Mouse (Mus musculus): ENCODE results near the gene Fam20b. TPM values are rescaled to one million over a fixed set of nuclear protein-coding genes. Genes with fewer than 3 reads are reported as not detected.

Fam20b gene
- polyA plus RNA-seq, 1 experiment from 2014 or later: 10.0 TPM

- Histone ChIP-seq H3K9me3 (replicated peaks) (no peaks in the 10 kb centered on the region), H3K27ac (no peak overlapping the region), H3K36me3 (peaks cover 69% of the 10 kb centered on the region), H3K27me3 (no peaks in the 10 kb centered on the region), H3K4me2 (no peak overlapping the region), H3K9ac (no peak overlapping the region), H3K4me3 (replicated peaks) (no peak overlapping the region), H3K4me1 (replicated peaks) (peaks cover 16% of the 10 kb centered on the region)
- WGBS (ENCODE audit: insufficient replicate concordance): 87% methylated on average over 7 of the region's 7 CpGs
- DNase-seq: no peak
- no peak for ATAC-seq (ENCODE audit: low read depth)
Observed at GRCm38 (mm10) chr1:156702151-156702550, 16.7 kb downstream of the Fam20b start.

DNA sequence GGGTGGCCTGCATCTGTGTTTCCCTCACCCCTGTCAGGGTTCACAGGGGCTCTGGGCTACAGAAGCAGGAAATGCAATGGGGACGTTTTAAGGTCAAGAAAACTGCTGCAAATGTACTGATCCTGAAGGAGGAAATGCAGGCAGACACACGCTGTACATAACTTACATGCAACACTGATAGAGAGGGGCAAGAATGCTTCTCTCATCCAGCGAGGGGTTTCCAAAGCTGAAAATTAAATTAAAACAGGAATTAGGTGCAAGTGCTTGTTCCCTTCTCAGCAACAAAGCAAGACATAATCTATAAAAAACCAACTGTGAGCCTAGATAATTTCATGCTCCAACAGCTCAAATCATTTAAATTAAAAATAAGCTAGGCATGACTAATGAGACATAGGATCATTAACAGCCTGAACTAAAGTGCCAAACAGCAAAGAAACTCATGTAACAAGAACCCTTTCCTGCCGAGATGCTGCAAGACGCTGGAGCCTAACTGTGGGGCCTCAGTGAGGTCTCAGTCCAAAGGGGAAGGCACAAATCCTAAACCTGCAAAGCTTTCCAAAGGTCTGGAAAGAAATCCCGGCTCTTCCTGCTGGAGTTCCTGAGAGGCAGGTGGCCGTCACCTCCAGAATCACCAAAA lies 32.7 kb downstream of the Fam20b start:
- Histone ChIP-seq H3K27me3 (no peaks in the 10 kb centered on the region), H3K36me3 (peaks cover 72% of the 10 kb centered on the region), H3K27ac (no peak overlapping the region), H3K4me1 (replicated peaks) (no peaks in the 10 kb centered on the region), H3K9me3 (replicated peaks) (no peaks in the 10 kb centered on the region), H3K9ac (no peak overlapping the region), H3K4me3 (replicated peaks) (no peak overlapping the region), H3K4me2 (no peak overlapping the region)
- ATAC-seq (ENCODE audit: low read depth) (no peak), DNase-seq (no peak)
- 72% methylated on average over 7 of the region's 7 CpGs for WGBS (ENCODE audit: insufficient replicate concordance)

GRCm38 (mm10) chr1:156679599-156679998 lies 39.3 kb downstream of the Fam20b start:
- no peak overlapping the region for H3K4me2 ChIP-seq
- no peaks in the 10 kb centered on the region for H3K9me3 ChIP-seq (replicated peaks)
- no peak overlapping the region for H3K9ac ChIP-seq
- peaks cover 34% of the 10 kb centered on the region for H3K36me3 ChIP-seq
- no peak overlapping the region for H3K27ac ChIP-seq
- no peak for DNase-seq
- WGBS (ENCODE audit: insufficient replicate concordance): 84% methylated on average over 9 of the region's 9 CpGs
- no peak for ATAC-seq (ENCODE audit: low read depth)
- H3K27me3 ChIP-seq: no peaks in the 10 kb centered on the region
- peaks cover 4% of the 10 kb centered on the region for H3K4me1 ChIP-seq (replicated peaks)
- no peak overlapping the region for H3K4me3 ChIP-seq (replicated peaks)

DNA sequence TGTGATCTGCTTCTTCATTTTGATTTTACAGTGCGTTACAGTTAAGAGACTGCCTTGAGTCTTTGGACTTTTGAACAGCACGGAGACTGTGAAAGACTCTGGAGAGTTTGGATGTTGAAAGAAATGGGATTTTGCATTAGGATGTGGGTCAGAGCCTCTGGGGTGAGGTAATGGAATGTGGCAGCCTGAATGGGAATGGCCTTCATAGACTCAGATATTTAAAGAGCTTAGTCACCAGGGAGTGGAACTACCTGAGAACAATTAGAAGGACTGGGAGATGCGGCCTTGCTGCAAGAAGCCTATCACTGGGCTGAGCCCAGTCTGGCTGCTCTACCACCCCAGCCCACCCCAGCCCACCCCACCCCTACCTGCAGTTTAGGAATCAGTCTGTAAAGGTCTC lies 41.7 kb downstream of the Fam20b start:
- Histone ChIP-seq H3K4me3 (replicated peaks) (no peak overlapping the region), H3K4me2 (no peak overlapping the region), H3K36me3 (peaks cover 19% of the 10 kb centered on the region), H3K9ac (no peak overlapping the region), H3K9me3 (replicated peaks) (no peaks in the 10 kb centered on the region), H3K27ac (no peak overlapping the region), H3K27me3 (no peaks in the 10 kb centered on the region), H3K4me1 (replicated peaks) (peaks cover 23% of the 10 kb centered on the region)
- ATAC-seq (ENCODE audit: low read depth) (no peak), DNase-seq (no peak)
- WGBS (ENCODE audit: insufficient replicate concordance): 79% methylated on average over 3 of the region's 3 CpGs

DNA sequence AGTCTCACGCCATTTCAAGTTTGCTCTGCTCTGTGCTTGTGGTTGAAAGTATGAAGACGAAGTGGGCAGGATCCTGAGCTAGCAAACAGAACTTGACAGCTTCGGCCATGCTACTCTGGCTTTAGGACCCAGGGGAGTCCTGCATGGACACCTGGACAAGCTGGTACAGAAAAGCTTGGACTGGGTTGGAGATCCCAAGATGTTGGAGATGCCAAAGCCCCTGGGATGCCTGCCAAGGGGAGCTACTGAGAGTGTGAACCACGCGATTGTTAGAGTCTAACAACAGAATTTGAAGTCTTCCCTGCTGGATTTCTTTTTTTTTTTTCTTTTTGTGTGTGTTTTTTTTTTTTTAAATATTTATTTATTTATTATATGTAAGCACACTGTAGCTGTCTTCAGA lies 42.3 kb downstream of the Fam20b start:
- Histone ChIP-seq H3K4me3 (replicated peaks) (no peak overlapping the region), H3K4me2 (no peak overlapping the region), H3K36me3 (peaks cover 19% of the 10 kb centered on the region), H3K9me3 (replicated peaks) (no peaks in the 10 kb centered on the region), H3K4me1 (replicated peaks) (peaks cover 23% of the 10 kb centered on the region), H3K27ac (no peak overlapping the region), H3K9ac (no peak overlapping the region), H3K27me3 (no peaks in the 10 kb centered on the region)
- ATAC-seq (ENCODE audit: low read depth) (no peak), DNase-seq (no peak)
- WGBS (ENCODE audit: insufficient replicate concordance): 67% methylated on average over 5 of the region's 5 CpGs

GRCm38 (mm10) chr1:156676171-156676570 lies 42.7 kb downstream of the Fam20b start:
- peaks cover 23% of the 10 kb centered on the region for H3K4me1 ChIP-seq (replicated peaks)
- ATAC-seq (ENCODE audit: low read depth): no peak
- H3K27ac ChIP-seq: no peak overlapping the region
- no peak overlapping the region for H3K4me2 ChIP-seq
- WGBS (ENCODE audit: insufficient replicate concordance): 17% methylated on average over 12 of the region's 12 CpGs
- H3K4me3 ChIP-seq (replicated peaks): no peak overlapping the region
- H3K9ac ChIP-seq: no peak overlapping the region
- peak; percentile 50 for DNase-seq
- H3K27me3 ChIP-seq: no peaks in the 10 kb centered on the region
- H3K9me3 ChIP-seq (replicated peaks): no peaks in the 10 kb centered on the region
- H3K36me3 ChIP-seq: peaks cover 16% of the 10 kb centered on the region

DNA sequence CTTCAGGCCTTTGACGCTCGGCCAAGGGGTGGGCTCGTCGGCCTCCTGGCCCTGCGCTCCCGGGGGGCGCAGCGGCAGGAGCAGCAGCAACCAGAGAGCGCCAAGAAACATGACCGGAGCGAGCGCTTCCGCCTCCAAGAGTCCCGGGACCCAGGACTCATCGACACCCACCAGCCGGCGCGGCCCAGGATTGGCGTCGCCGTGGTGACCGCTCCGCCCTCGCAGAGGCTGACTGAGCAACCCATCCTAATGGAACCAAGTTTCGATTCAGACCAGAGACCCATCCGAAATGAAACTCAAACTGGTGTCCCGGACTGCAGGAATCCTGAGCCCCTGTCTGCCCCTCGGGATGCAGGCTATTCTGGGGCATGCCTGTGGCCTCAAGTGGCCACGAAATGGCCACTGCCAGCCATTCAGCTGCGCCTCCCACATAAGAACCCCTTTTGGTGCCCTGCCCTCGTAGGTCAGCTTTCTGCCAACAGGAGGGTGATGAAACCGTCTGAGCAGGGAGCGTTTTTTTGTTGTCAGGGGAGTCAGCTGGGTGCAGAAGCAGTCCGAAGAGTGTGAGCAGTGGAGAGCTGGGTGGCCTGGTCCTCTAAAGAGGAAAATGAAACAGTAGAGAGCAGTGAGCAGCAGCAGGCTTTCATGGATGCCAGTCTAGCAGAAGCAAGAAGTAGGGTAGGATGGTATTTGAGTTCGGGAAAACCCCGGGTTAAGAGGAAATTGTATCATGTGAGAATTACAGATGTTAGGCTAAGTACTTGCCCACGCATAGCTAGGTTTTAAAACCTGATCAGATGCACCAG lies 44.5 kb downstream of the Fam20b start, which contains the start of gene Tor3a:
Tor3a (minus strand) TSS at position 162 of the 806 bp plus-strand sequence.
- no peaks in the 10 kb centered on the region for H3K9me3 ChIP-seq (replicated peaks)
- H3K9ac ChIP-seq: peak within 1 kb of the TSS; percentile 69
- DNase-seq: peak; percentile 58
- peak within 1 kb of the TSS; percentile 72 for H3K4me3 ChIP-seq (replicated peaks)
- H3K27me3 ChIP-seq: no peaks in the 10 kb centered on the region
- ATAC-seq (ENCODE audit: low read depth): peak; percentile 82
- H3K4me1 ChIP-seq (replicated peaks): peaks cover 23% of the 10 kb centered on the region
- H3K4me2 ChIP-seq: peak within 1 kb of the TSS; percentile 99
- H3K36me3 ChIP-seq: peaks cover 1% of the 10 kb centered on the region
- WGBS (ENCODE audit: insufficient replicate concordance): 5% methylated on average over 37 of the region's 37 CpGs
- H3K27ac ChIP-seq: peak within 1 kb of the TSS; percentile 32; the same call in 1 of the 2 replicates

DNA sequence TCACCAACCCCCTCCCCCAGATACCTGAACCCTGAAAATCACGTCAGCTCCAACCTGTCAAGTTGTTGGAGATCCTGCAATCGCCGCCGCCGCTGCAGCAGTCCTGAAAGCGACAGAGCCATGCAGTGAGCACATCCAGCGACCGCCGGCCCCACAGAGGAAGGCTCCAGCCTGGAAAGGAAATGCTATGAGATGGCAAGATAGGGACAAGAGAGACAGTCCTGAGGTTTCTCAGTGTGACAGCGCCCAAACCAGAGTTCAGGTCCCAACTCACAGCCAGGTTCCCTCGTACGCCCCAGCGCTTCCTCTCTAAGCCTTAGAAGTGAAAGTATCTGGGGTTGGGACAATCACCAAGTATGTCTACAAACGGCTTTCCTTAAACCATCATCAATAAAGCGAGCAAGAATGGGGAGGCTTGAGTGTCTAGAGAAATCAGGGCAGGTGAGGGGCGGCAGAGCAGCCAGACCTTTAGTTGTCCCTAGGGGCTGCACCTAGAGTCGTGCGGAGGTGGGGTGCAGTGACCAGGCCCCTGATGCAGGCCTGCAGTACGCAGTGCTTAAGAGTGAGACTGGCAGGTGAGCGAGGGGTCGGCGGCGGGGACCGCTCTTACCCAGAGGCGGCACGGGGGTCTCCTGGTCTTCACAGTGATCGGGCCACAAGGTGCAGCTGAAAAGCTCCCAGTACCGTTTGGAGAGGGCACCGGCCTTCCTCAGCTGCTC lies 45.3 kb downstream of the Fam20b start:
- no peak for DNase-seq
- WGBS (ENCODE audit: insufficient replicate concordance): under 1% methylated on average over 29 of the region's 29 CpGs
- Histone ChIP-seq H3K36me3 (no peaks in the 10 kb centered on the region; the same call in 1 of the 2 replicates), H3K4me3 (replicated peaks) (peak overlapping the region; percentile 72), H3K9ac (peak overlapping the region; percentile 69), H3K4me1 (replicated peaks) (peaks cover 24% of the 10 kb centered on the region), H3K27me3 (no peaks in the 10 kb centered on the region), H3K9me3 (replicated peaks) (no peaks in the 10 kb centered on the region), H3K4me2 (peak overlapping the region; percentile 99), H3K27ac (peak overlapping the region; percentile 32; the same call in 1 of the 2 replicates)
- peak; percentile 52 for ATAC-seq (ENCODE audit: low read depth)

- Histone ChIP-seq H3K4me1 (replicated peaks) (peaks cover 29% of the 10 kb centered on the region), H3K9me3 (replicated peaks) (no peaks in the 10 kb centered on the region), H3K27me3 (no peaks in the 10 kb centered on the region), H3K27ac (no peak overlapping the region), H3K9ac (peak overlapping the region; percentile 69), H3K4me2 (peak overlapping the region; percentile 99), H3K36me3 (no peaks in the 10 kb centered on the region), H3K4me3 (replicated peaks) (peak overlapping the region; percentile 72)
- DNase-seq (no peak), ATAC-seq (ENCODE audit: low read depth) (no peak)
- WGBS (ENCODE audit: insufficient replicate concordance): 9% methylated on average over 14 of the region's 14 CpGs
Observed at GRCm38 (mm10) chr1:156672720-156673475, 46.0 kb downstream of the Fam20b start.

DNA sequence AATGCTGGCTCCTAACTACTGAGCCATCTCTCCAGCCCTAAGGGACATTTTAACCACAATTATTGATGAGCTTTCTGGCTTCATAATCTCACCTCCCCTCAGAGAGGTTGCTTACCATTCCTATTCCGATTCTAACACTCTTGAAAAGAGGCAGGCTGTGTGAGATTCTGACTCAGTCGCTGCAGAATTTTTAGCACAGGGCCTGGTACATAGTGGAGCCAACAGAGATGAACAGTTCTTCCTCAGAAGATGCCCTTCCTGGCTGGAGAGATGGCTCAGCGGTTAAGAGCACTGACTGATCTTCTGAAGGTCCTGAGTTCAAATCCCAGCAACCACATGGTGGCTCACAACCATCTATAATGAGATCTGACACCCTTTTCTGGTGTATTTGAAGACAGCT lies 47.0 kb downstream of the Fam20b start:
- Histone ChIP-seq H3K4me3 (replicated peaks) (no peak overlapping the region), H3K4me2 (no peak overlapping the region), H3K9me3 (replicated peaks) (no peaks in the 10 kb centered on the region), H3K9ac (no peak overlapping the region), H3K36me3 (no peaks in the 10 kb centered on the region), H3K27ac (no peak overlapping the region), H3K4me1 (replicated peaks) (peaks cover 37% of the 10 kb centered on the region), H3K27me3 (no peaks in the 10 kb centered on the region)
- DNase-seq (no peak), ATAC-seq (ENCODE audit: low read depth) (no peak)
- 77% methylated on average over 3 of the region's 3 CpGs for WGBS (ENCODE audit: insufficient replicate concordance)

All from liver, embryonic 13.5 days (tissue).